Mouse (Mus musculus): Measurements from ENCODE around the gene Reep3. TPM values are rescaled to one million over a fixed set of nuclear protein-coding genes. Genes with fewer than 3 reads are reported as not detected.
A peak's percentile ranks its signal among the peaks of the same experiment; 100 is the strongest.

The Reep3 gene
- 0.05 and 0.15 TPM in 2 replicates for polyA plus RNA-seq (2012)

DNA sequence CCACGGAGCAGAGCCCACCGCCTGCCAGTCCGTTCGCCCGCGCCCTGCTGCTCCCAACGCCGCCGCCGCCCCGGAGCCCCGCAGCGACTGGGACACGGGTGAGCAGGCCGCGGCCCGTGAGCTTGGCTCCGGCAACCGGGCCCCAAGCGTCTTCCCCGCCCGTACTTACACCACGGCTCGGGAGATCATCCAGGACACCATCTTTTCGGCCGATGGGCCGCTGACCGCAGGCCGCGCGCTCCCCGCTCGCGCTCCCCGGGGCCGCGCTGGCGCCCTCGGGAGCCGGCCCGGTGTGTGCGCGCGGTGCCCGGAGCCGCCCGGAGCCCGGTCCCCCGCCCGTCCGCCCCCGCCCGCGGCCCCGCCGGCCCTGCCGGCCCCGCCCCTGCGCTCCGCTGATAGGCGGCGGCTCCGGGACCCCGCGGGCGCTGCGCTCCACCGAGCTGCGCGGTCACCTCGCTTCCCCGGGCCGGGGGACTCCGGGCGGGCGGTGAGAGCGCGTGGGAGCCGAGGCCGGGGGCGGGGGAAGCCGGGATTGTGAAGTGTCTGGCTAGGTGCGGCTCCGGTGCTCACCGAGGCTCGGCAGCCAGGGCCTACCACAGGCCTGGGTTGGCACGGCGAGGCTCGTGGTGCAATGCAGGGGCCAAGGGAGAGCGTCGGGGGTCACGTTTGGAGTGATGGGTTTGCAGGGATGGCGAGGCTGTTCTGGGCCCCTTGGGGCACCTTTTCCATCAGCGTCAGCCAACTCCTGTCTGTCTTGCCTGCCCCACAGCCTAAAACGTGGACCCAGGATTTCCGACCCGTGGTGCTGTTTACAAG, at the start of gene Reep3:
Reep3 (minus strand) TSS at position 325 of the 816 bp plus-strand sequence.
- H3K36me3 ChIP-seq (ENCODE audit: control insufficient read depth) = no peaks in the 10 kb centered on the region
- peak within 1 kb of the TSS; percentile 84 for H3K4me3 ChIP-seq (replicated peaks)
- H3K27me3 ChIP-seq (ENCODE audit: control insufficient read depth) = peaks cover 4% of the 10 kb centered on the region
- H3K9me3 ChIP-seq (ENCODE audit: control insufficient read depth, low read length) = no peaks in the 10 kb centered on the region
- H3K4me1 ChIP-seq (ENCODE audit: control insufficient read depth) = peaks cover 35% of the 10 kb centered on the region
- TF ChIP-seq TAL1 (IDR thresholded peaks at IDR 0.05; ENCODE audit: low read length) (no peak), GATA1 (IDR thresholded peaks at IDR 0.05; ENCODE audit: low read length) (no peak)

DNA sequence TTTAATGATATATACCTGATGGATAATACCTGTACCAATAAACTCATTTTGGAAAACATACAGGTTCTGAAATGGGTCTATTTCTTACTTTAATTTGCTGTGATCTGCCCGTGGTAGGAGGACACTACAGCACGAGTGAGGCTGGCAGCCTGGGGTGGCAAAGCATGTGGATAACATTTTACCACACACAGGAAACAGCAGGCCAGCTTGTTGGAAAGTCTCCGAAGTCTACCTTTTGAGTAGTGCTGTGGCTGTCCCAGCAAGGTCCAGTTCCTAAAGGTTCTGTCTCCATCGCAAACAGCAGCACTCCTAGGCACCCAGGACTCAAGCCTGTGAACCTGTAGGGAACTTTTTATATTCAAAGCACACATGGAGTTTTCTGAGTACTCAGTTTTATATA, 48.9 kb upstream of the Reep3 start:
- no peak for TF ChIP-seq GATA1 (IDR thresholded peaks at IDR 0.05; ENCODE audit: low read length)
- TF ChIP-seq TAL1 (IDR thresholded peaks at IDR 0.05; ENCODE audit: low read length) = no peak
- H3K27me3 ChIP-seq (ENCODE audit: control insufficient read depth) = no peaks in the 10 kb centered on the region

DNA sequence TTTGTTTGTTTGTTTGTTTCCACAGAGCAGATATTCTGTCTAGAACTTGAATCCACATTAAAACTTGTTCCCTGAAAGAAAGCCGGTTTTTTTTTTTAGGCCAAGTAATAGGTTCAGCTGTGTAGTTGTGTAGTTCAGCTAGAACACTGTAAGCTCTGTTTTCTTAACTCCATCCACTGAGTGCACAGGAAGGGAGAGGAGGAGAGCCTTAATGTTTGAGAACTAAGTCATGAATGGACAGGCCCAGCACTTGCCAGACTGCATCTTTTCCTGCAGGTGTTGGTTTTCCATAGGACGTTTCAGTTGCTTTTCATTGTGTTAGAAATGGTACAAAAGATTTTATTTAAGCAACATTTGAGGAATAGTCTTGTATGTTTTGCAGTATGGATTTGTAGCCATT, 47.5 kb upstream of the Reep3 start:
- H3K9me3 ChIP-seq (ENCODE audit: control insufficient read depth, low read length) = no peaks in the 10 kb centered on the region
- no peaks in the 10 kb centered on the region for H3K36me3 ChIP-seq (ENCODE audit: control insufficient read depth)
- H3K27me3 ChIP-seq (ENCODE audit: control insufficient read depth) = no peaks in the 10 kb centered on the region
- TF ChIP-seq GATA1 (IDR thresholded peaks at IDR 0.05; ENCODE audit: low read length) (no peak), TAL1 (IDR thresholded peaks at IDR 0.05; ENCODE audit: low read length) (no peak)
- H3K4me3 ChIP-seq (replicated peaks) = no peak overlapping the region
- H3K4me1 ChIP-seq (ENCODE audit: control insufficient read depth) = no peaks in the 10 kb centered on the region

More for the DNA sequence above, 48.9 kb upstream of the Reep3 start:
- Histone ChIP-seq H3K4me3 (replicated peaks) (no peak overlapping the region), H3K36me3 (ENCODE audit: control insufficient read depth) (no peaks in the 10 kb centered on the region), H3K9me3 (ENCODE audit: control insufficient read depth, low read length) (no peaks in the 10 kb centered on the region), H3K4me1 (ENCODE audit: control insufficient read depth) (no peaks in the 10 kb centered on the region)

DNA sequence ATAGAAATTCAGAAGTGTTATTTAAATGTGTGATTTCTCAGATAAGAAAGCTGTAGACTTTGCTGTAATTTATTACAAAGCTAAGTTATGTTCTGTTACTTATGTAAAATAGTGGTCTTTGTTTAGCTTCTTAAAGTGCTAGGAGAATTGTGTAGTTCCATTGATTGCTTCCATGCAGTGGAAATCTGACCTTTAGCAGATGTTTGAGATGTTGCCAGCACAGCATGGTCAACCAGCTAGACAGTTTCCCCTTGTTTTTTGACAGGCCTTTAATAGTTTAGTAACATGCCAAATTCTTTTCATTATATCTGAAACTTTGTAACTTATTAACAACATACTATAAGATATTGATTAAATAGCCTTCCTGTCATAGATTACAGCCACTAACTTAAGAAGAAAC, 46.9 kb upstream of the Reep3 start:
- no peak overlapping the region for H3K4me3 ChIP-seq (replicated peaks)

DNA sequence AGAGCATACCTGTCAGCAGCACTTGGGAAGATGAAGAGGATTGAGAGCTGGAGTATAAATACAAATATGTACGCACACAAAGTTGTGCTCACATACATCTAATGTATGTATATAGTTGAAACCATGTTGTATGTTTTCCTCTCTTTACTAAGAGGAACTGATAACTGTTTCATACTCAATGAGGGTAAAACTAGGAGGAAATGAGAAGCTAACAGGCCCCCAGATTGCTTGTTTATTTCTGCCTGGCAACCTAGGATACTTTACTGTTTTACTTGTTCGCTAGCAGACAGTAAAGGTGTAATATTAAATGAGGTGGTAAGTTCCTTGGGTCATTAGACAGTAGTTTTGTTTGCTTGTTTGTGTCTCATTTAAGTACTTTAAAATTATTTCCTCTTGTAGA, 40.7 kb upstream of the Reep3 start:
- no peak overlapping the region for H3K4me3 ChIP-seq (replicated peaks)
- no peak for TF ChIP-seq TAL1 (IDR thresholded peaks at IDR 0.05; ENCODE audit: low read length)
- no peaks in the 10 kb centered on the region for H3K9me3 ChIP-seq (ENCODE audit: control insufficient read depth, low read length)
- H3K27me3 ChIP-seq (ENCODE audit: control insufficient read depth) = no peaks in the 10 kb centered on the region
- no peaks in the 10 kb centered on the region for H3K4me1 ChIP-seq (ENCODE audit: control insufficient read depth)
- H3K36me3 ChIP-seq (ENCODE audit: control insufficient read depth) = no peaks in the 10 kb centered on the region

More for the DNA sequence above, 46.9 kb upstream of the Reep3 start:
- H3K36me3 ChIP-seq (ENCODE audit: control insufficient read depth) = no peaks in the 10 kb centered on the region
- TF ChIP-seq GATA1 (IDR thresholded peaks at IDR 0.05; ENCODE audit: low read length) (no peak), TAL1 (IDR thresholded peaks at IDR 0.05; ENCODE audit: low read length) (no peak)
- no peaks in the 10 kb centered on the region for H3K27me3 ChIP-seq (ENCODE audit: control insufficient read depth)
- H3K4me1 ChIP-seq (ENCODE audit: control insufficient read depth) = no peaks in the 10 kb centered on the region
- no peaks in the 10 kb centered on the region for H3K9me3 ChIP-seq (ENCODE audit: control insufficient read depth, low read length)

DNA sequence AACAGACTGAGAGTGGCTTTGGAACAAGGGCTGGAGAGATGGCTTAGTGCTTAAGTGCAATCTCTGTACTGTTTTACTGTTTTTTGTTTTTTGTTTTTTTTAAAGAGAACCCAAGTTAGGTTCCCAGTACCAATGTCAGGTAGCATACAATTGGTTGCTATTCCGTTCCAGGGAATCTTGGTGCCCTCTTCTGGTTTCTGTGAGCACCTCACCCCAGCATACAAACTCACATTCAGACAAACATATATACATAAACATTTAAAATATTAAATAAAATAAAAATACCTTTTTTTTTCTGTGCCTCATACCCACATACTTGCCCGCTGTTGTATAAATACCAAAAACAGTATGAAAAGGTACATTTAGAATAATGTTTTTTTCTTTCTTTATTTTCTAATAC, 37.6 kb upstream of the Reep3 start:
- TF ChIP-seq GATA1 (IDR thresholded peaks at IDR 0.05; ENCODE audit: low read length) = no peak
- H3K4me3 ChIP-seq (replicated peaks) = no peak overlapping the region
- no peaks in the 10 kb centered on the region for H3K4me1 ChIP-seq (ENCODE audit: control insufficient read depth)
- H3K9me3 ChIP-seq (ENCODE audit: control insufficient read depth, low read length) = no peaks in the 10 kb centered on the region
- H3K27me3 ChIP-seq (ENCODE audit: control insufficient read depth) = peaks cover 3% of the 10 kb centered on the region; the same call in 1 of the 2 replicates
- H3K36me3 ChIP-seq (ENCODE audit: control insufficient read depth) = no peaks in the 10 kb centered on the region

DNA sequence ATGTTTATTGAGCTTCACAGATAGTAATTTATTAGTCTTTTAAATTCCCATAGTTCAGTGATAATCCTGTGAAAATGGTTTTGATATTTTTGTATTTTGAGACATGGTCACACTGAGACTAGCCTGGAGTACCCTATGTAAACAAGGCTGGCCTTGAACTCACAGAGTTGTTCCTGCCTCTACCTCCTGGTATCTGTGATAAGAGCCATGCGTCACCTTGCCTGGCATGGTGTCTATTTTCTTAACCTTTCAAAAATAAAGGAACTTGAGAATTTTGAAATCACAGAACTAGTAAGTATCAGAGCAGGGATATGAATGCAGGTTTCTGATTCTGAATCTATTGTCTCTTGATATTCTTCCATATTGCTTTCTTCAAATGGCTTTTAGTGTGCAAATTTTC, 35.0 kb upstream of the Reep3 start:
- Histone ChIP-seq H3K4me3 (replicated peaks) (no peak overlapping the region), H3K36me3 (ENCODE audit: control insufficient read depth) (no peaks in the 10 kb centered on the region), H3K4me1 (ENCODE audit: control insufficient read depth) (peaks cover 8% of the 10 kb centered on the region), H3K27me3 (ENCODE audit: control insufficient read depth) (peaks cover 25% of the 10 kb centered on the region), H3K9me3 (ENCODE audit: control insufficient read depth, low read length) (no peaks in the 10 kb centered on the region; the same call in 1 of the 2 replicates)
- TF ChIP-seq GATA1 (IDR thresholded peaks at IDR 0.05; ENCODE audit: low read length) = no peak

DNA sequence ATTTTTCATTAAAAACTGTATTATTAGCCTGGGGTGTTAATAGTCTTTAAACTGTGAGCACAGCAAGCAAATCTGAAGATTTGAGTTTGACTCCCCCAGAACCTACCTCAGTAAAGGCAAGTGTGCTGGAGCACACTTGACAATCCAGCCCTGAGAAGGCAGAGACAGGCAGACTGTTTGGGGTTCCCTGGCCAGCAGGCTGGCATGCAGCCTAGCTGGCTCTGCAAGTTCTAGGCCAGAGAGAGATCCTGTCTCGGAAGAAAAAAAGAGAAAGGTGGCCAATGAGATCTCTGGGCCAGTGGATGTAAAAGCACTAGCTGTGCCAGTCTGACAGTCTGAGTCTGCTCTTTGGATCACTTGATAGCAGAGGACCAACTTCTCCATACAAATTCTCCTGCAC, 32.8 kb upstream of the Reep3 start:
- Histone ChIP-seq H3K27me3 (ENCODE audit: control insufficient read depth) (peaks cover 47% of the 10 kb centered on the region), H3K4me3 (replicated peaks) (no peak overlapping the region), H3K9me3 (ENCODE audit: control insufficient read depth, low read length) (no peaks in the 10 kb centered on the region; the same call in 1 of the 2 replicates), H3K36me3 (ENCODE audit: control insufficient read depth) (no peaks in the 10 kb centered on the region), H3K4me1 (ENCODE audit: control insufficient read depth) (peaks cover 12% of the 10 kb centered on the region)
- TF ChIP-seq GATA1 (IDR thresholded peaks at IDR 0.05; ENCODE audit: low read length) = no peak
- TF ChIP-seq TAL1 (IDR thresholded peaks at IDR 0.05; ENCODE audit: low read length) = no peak

DNA sequence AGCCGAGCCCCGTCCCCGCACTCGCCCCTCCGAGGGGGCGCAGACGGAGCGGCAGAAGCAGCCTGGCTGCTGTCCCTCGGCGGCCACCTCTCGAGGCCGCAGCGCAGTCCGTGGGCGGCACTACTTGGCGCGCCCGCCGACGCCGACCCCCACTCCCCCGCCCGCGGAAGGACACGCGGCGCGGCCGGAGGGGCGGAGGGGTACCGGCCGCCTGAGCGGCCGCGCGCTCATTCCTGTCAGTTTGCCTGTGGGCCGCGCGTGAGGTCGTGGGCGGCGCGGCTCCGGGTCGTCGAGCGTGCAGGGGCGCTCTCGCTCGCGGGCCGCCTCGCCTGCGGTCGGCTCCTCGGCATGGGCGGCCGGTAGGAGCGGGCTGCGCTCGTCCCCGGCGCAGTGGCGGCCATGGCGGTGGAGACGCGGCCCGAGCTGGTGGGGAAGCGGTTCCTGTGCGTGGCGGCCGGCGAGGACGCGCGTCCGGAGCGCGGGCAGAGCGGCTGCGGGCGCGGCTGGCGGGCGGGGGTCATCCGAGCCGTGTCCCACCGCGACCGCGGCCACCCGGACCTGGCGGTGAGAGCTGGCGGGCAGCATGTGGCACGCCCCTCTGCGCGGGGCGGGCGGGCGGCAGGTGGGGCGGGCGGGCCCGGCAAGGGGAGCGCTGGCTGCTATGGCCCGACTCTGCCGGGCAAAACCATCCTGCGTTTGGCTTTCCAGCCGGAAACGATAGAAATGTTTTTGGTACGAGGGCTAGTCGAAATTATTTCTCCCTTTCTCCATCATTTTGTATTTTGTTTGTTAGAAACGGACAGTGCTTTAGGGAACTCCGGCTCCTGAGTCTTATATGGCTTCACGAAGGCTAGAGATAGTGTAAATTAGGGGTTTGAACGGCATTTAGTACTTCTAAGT, 30.4 kb upstream of the Reep3 start:
- H3K4me1 ChIP-seq (ENCODE audit: control insufficient read depth) = peaks cover 12% of the 10 kb centered on the region
- TF ChIP-seq TAL1 (IDR thresholded peaks at IDR 0.05; ENCODE audit: low read length) (no peak), GATA1 (IDR thresholded peaks at IDR 0.05; ENCODE audit: low read length) (no peak)
- H3K4me3 ChIP-seq (replicated peaks) = peak overlapping the region; percentile 71
- no peaks in the 10 kb centered on the region; the same call in 1 of the 2 replicates for H3K9me3 ChIP-seq (ENCODE audit: control insufficient read depth, low read length)
- peaks cover 53% of the 10 kb centered on the region for H3K27me3 ChIP-seq (ENCODE audit: control insufficient read depth)
- H3K36me3 ChIP-seq (ENCODE audit: control insufficient read depth) = no peaks in the 10 kb centered on the region
